Mouse (Mus musculus): ENCODE data around the gene Il25. TPM values are rescaled to one million over a fixed set of nuclear protein-coding genes. Genes with fewer than 3 reads are reported as not detected.
"Not testable (repeated sequence)": the region's sequence is repeated elsewhere in the genome, so short reads cannot be mapped to it uniquely, and the experiment has no call there.

Il25 gene
- polyA plus RNA-seq, 1 experiment = not detected

GRCm38 (mm10) chr14:54945975-54946704 lies 13.6 kb downstream of the Il25 start:
- no peaks in the 10 kb centered on the region for H3K27me3 ChIP-seq (replicated peaks; ENCODE audit: control insufficient read depth, insufficient read depth, low read length)
- no peak overlapping the region for H3K27ac ChIP-seq (ENCODE audit: insufficient read depth, low read depth, low read length)
- TF ChIP-seq POLR2A (IDR thresholded peaks at IDR 0.05; ENCODE audit: low read depth, low read length) (no peak), CTCF (conservative IDR thresholded peaks at IDR 0.05; ENCODE audit: insufficient read depth, insufficient read length, low read depth, low read length) (no peak)
- WGBS = 77% methylated on average over 19 of the region's 19 CpGs
- peaks cover 4% of the 10 kb centered on the region for H3K4me1 ChIP-seq (ENCODE audit: control insufficient read depth, insufficient read depth, low read length)
- no peak overlapping the region for H3K4me3 ChIP-seq (ENCODE audit: insufficient read depth, low read depth, low read length)
- no peaks in the 10 kb centered on the region for H3K36me3 ChIP-seq (ENCODE audit: control insufficient read depth, insufficient read depth, low read length)
- DNase-seq = no peak

GRCm38 (mm10) chr14:54947008-54947407 lies 14.5 kb downstream of the Il25 start:
- not testable (repeated sequence) for H3K27ac ChIP-seq (ENCODE audit: insufficient read depth, low read depth, low read length); H3K4me1 ChIP-seq (ENCODE audit: control insufficient read depth, insufficient read depth, low read length); H3K4me3 ChIP-seq (ENCODE audit: insufficient read depth, low read depth, low read length); H3K27me3 ChIP-seq (replicated peaks; ENCODE audit: control insufficient read depth, insufficient read depth, low read length); DNase-seq; H3K36me3 ChIP-seq (ENCODE audit: control insufficient read depth, insufficient read depth, low read length)
- 92% methylated on average over 11 of the region's 11 CpGs for WGBS

GRCm38 (mm10) chr14:54948781-54949180 lies 16.3 kb downstream of the Il25 start:
- no peaks in the 10 kb centered on the region for H3K36me3 ChIP-seq (ENCODE audit: control insufficient read depth, insufficient read depth, low read length)
- no peak for DNase-seq
- H3K27ac ChIP-seq (ENCODE audit: insufficient read depth, low read depth, low read length) = no peak overlapping the region
- no peak for TF ChIP-seq POLR2A (IDR thresholded peaks at IDR 0.05; ENCODE audit: low read depth, low read length)
- H3K27me3 ChIP-seq (replicated peaks; ENCODE audit: control insufficient read depth, insufficient read depth, low read length) = no peaks in the 10 kb centered on the region
- 74% methylated on average over 9 of the region's 9 CpGs for WGBS
- no peak overlapping the region for H3K4me3 ChIP-seq (ENCODE audit: insufficient read depth, low read depth, low read length)
- no peaks in the 10 kb centered on the region for H3K4me1 ChIP-seq (ENCODE audit: control insufficient read depth, insufficient read depth, low read length)

- WGBS = 66% methylated on average over 12 of the region's 12 CpGs
- Histone ChIP-seq H3K4me3 (ENCODE audit: insufficient read depth, low read depth, low read length) (no peak overlapping the region), H3K4me1 (ENCODE audit: control insufficient read depth, insufficient read depth, low read length) (no peaks in the 10 kb centered on the region), H3K36me3 (ENCODE audit: control insufficient read depth, insufficient read depth, low read length) (no peaks in the 10 kb centered on the region), H3K27ac (ENCODE audit: insufficient read depth, low read depth, low read length) (no peak overlapping the region), H3K27me3 (replicated peaks; ENCODE audit: control insufficient read depth, insufficient read depth, low read length) (no peaks in the 10 kb centered on the region)
- TF ChIP-seq POLR2A (IDR thresholded peaks at IDR 0.05; ENCODE audit: low read depth, low read length) = no peak
- TF ChIP-seq CTCF (conservative IDR thresholded peaks at IDR 0.05; ENCODE audit: insufficient read depth, insufficient read length, low read depth, low read length) = no peak
- DNase-seq = no peak
These were observed 18.0 kb downstream of the Il25 start for GRCm38 (mm10) chr14:54950493-54950892.

- 94% methylated on average over 6 of the region's 6 CpGs for WGBS
- H3K36me3 ChIP-seq (ENCODE audit: control insufficient read depth, insufficient read depth, low read length) = no peaks in the 10 kb centered on the region
- DNase-seq = no peak
These were observed 19.1 kb downstream of the Il25 start for GRCm38 (mm10) chr14:54951587-54951986.

GRCm38 (mm10) chr14:54953664-54954206 lies 21.2 kb downstream of the Il25 start:
- H3K27ac ChIP-seq (ENCODE audit: insufficient read depth, low read depth, low read length) = no peak overlapping the region
- WGBS = 93% methylated on average over 8 of the region's 8 CpGs

More at GRCm38 (mm10) chr14:54951587-54951986, 19.1 kb downstream of the Il25 start:
- H3K27ac ChIP-seq (ENCODE audit: insufficient read depth, low read depth, low read length) = no peak overlapping the region
- no peak overlapping the region for H3K4me3 ChIP-seq (ENCODE audit: insufficient read depth, low read depth, low read length)
- TF ChIP-seq POLR2A (IDR thresholded peaks at IDR 0.05; ENCODE audit: low read depth, low read length) (no peak), CTCF (conservative IDR thresholded peaks at IDR 0.05; ENCODE audit: insufficient read depth, insufficient read length, low read depth, low read length) (no peak)
- H3K4me1 ChIP-seq (ENCODE audit: control insufficient read depth, insufficient read depth, low read length) = no peaks in the 10 kb centered on the region
- no peaks in the 10 kb centered on the region for H3K27me3 ChIP-seq (replicated peaks; ENCODE audit: control insufficient read depth, insufficient read depth, low read length)

GRCm38 (mm10) chr14:54954474-54954873 lies 22.0 kb downstream of the Il25 start:
- Histone ChIP-seq H3K27ac (ENCODE audit: insufficient read depth, low read depth, low read length) (no peak overlapping the region), H3K36me3 (ENCODE audit: control insufficient read depth, insufficient read depth, low read length) (no peaks in the 10 kb centered on the region), H3K4me1 (ENCODE audit: control insufficient read depth, insufficient read depth, low read length) (no peaks in the 10 kb centered on the region), H3K27me3 (replicated peaks; ENCODE audit: control insufficient read depth, insufficient read depth, low read length) (no peaks in the 10 kb centered on the region), H3K4me3 (ENCODE audit: insufficient read depth, low read depth, low read length) (no peak overlapping the region)
- TF ChIP-seq CTCF (conservative IDR thresholded peaks at IDR 0.05; ENCODE audit: insufficient read depth, insufficient read length, low read depth, low read length) (no peak), POLR2A (IDR thresholded peaks at IDR 0.05; ENCODE audit: low read depth, low read length) (no peak)
- 78% methylated on average over 3 of the region's 3 CpGs for WGBS
- DNase-seq = no peak

More at GRCm38 (mm10) chr14:54953664-54954206, 21.2 kb downstream of the Il25 start:
- no peak overlapping the region for H3K4me3 ChIP-seq (ENCODE audit: insufficient read depth, low read depth, low read length)
- DNase-seq = no peak
- no peaks in the 10 kb centered on the region for H3K4me1 ChIP-seq (ENCODE audit: control insufficient read depth, insufficient read depth, low read length)
- H3K27me3 ChIP-seq (replicated peaks; ENCODE audit: control insufficient read depth, insufficient read depth, low read length) = no peaks in the 10 kb centered on the region
- TF ChIP-seq POLR2A (IDR thresholded peaks at IDR 0.05; ENCODE audit: low read depth, low read length) (no peak), CTCF (conservative IDR thresholded peaks at IDR 0.05; ENCODE audit: insufficient read depth, insufficient read length, low read depth, low read length) (no peak)
- no peaks in the 10 kb centered on the region for H3K36me3 ChIP-seq (ENCODE audit: control insufficient read depth, insufficient read depth, low read length)
